10 mouse cellular contexts compared by ENCODE assay signal in genomic region chr3:123905928-123906721, GRCm38 (mm10).
DNase-seq lines count a peak whose midpoint lies in the region; ATAC-seq lines count a peak whose summit lies in the region.
"Had no signal": no experiment of that assay in that cellular context is flagged by ENCODE, and none has a peak within 500 bp of the region (broad histone marks: within the 10 kb centered on the region; RNA-seq: fewer than 3 reads in every experiment).

No protein-coding gene starts in this region.

- ATAC-seq in forebrain, embryonic 14.5 days, result peak; percentile 72; the same call in 1 of the 2 replicates

- no peak overlapping the region for H3K9ac ChIP-seq in forebrain, embryonic 14.5 days (ENCODE audit: low read length)

- peak; percentile 12 for DNase-seq in forebrain, embryonic 14.5 days (ENCODE audit: low spot score)
- no peak for DNase-seq in forebrain, embryonic 10.5 days (ENCODE audit: extremely low spot score, low spot score)
- peak; percentile 3 for DNase-seq in 3T3-L1 (ENCODE audit: low read depth, low spot score)
- peak; percentile 50 for DNase-seq in embryo, embryonic 10.5 days (ENCODE audit: low spot score)
- peak; percentile 27 for DNase-seq in lung, postnatal 14 days
- DNase-seq in T-cell, adult 2 months (ENCODE audit: low spot score), result no peak
- no peak for DNase-seq in right cerebral cortex, postnatal 25 days
- DNase-seq in layer of hippocampus, adult 11-12 months (ENCODE audit: low spot score), result no peak
- DNase-seq: adrenal gland, adult 2 months; gastrocnemius, postnatal 14 days had no signal

- H3K27ac ChIP-seq in forebrain, embryonic 14.5 days (ENCODE audit: low read depth, low read length), result no peak overlapping the region
- no peak overlapping the region for H3K27ac ChIP-seq in forebrain, embryonic 10.5 days

- no peaks in the 10 kb centered on the region for H3K27me3 ChIP-seq in forebrain, embryonic 14.5 days (replicated peaks; ENCODE audit: control insufficient read depth, insufficient read depth, low read length)
- no peaks in the 10 kb centered on the region for H3K27me3 ChIP-seq in forebrain, embryonic 10.5 days (ENCODE audit: poor library complexity, severe bottlenecking)

- 25% methylated on average over 9 of the region's 9 CpGs for WGBS in forebrain, embryonic 14.5 days
- 50% methylated on average over 9 of the region's 9 CpGs for WGBS in forebrain, embryonic 10.5 days

- H3K36me3 ChIP-seq in forebrain, embryonic 14.5 days (ENCODE audit: control insufficient read depth, insufficient read depth, low read length), result no peaks in the 10 kb centered on the region
- H3K36me3 ChIP-seq in forebrain, embryonic 10.5 days (replicated peaks), result no peaks in the 10 kb centered on the region

- H3K4me2 ChIP-seq in forebrain, embryonic 14.5 days (ENCODE audit: low read length), result no peak overlapping the region

- H3K9me3 ChIP-seq in forebrain, embryonic 14.5 days (replicated peaks; ENCODE audit: control insufficient read depth, low read length), result no peaks in the 10 kb centered on the region
- no peaks in the 10 kb centered on the region for H3K9me3 ChIP-seq in forebrain, embryonic 10.5 days

- H3K4me3 ChIP-seq in forebrain, embryonic 14.5 days (ENCODE audit: low read depth, low read length), result no peak overlapping the region
- H3K4me3 ChIP-seq in forebrain, embryonic 10.5 days, result no peak overlapping the region

- no peaks in the 10 kb centered on the region for H3K4me1 ChIP-seq in forebrain, embryonic 14.5 days (ENCODE audit: control insufficient read depth, insufficient read depth, low read length)
- H3K4me1 ChIP-seq in forebrain, embryonic 10.5 days, result 0 out of 2 replicates have a peak, but pooled peaks cover 7% of the 10 kb centered on the region

Comparison
In these comparisons a context has a peak if more than half of its experiments do, and no peak if none do; other contexts are left out.
1. DNase-seq: peak in forebrain, embryonic 14.5 days (single experiment), 3T3-L1 (single experiment), embryo, embryonic 10.5 days (single experiment) and lung, postnatal 14 days (single experiment); none in forebrain, embryonic 10.5 days (single experiment), T-cell, adult 2 months (single experiment), right cerebral cortex, postnatal 25 days (single experiment) and layer of hippocampus, adult 11-12 months (single experiment).